Mouse (Mus musculus) brain, adult 10 weeks (tissue): ENCODE data around the gene Ppp6c. TPM values are rescaled to one million over a fixed set of nuclear protein-coding genes. Genes with fewer than 3 reads are reported as not detected.

Source experiments
- polyA plus RNA-seq: library from polyadenylated mRNA; stranded (reverse); fragments of 350-450 nt; fragmentation: Illumina TruSeq; extraction: RNeasy Lipid Tissue Mini Kit (QIAGEN cat#74804); gene quantifications from one replicate; pipeline ENCODE4 v1.2.3, GENCODE M21; 2015; ENCODE audit warnings: low read depth, low replicate concordance

Gene Ppp6c
- 55.8 TPM for polyA plus RNA-seq

DNA sequence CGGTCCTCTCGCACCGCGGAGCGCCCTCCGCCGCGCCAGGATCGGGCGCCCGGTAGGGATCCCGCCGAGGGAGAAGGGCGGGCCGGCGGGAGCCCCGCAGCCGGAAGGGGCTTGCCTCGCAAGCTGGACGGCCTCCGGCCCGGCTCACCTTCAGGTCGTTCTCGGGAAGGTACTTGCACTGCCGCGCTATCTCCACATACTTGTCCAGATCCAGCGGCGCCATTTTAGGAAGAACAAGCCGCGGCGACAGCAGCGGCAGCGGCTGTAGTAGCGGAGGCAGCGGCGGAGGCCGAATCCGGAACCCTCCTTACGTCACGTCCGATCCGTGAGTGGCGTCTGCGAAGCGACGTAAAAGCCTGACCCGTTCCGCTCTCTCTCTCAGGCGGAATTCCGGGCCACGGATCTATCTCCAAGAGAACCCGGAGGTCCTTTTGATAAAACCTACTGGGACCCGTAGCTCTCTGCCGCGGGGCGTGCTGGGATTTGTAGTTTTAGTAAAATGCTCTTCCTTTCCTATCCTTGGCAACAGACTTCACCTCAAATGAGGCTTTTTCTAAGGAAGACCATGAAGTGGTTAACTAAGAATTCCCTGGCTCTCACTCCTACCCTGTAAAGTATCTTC, at the start of gene Ppp6c:
Ppp6c (minus strand) TSS at position 433 of the 622 bp plus-strand sequence.

DNA sequence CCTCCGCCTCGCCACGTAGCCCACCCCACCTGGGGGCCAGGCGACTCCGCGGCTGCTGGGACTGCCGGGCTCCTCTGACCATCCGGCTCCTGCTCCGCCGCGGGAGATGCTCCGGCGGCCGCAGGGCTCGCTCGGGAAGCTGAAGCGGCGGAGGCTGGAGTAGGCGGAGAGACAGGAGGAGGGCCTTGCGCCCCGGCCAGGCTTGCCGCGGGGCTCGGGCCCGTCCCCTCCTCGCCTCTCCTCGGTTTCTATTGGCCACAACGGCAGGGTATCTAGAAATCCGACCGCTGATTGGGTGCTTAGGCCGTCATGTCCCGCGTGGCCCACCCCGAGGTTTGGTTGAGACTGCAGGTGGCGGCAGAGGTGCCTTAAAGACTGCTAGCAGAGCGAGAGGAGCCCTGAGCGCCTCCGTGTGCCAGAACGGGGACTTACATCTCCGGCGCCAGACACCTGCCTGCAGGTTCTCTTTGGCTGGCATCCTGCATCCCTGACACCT, 35.6 kb downstream of the Ppp6c start, which contains the start of gene Scai:
Scai (minus strand) TSS at position 174 of the 496 bp plus-strand sequence.

Other genes starting within 250 kb of the Ppp6c start
- 0.74 TPM for gene Wdr38, start 229.0 kb downstream of the Ppp6c start, polyA plus RNA-seq
- gene Arpc5l, start 221.1 kb downstream of the Ppp6c start, polyA plus RNA-seq: 168 TPM
- gene Rpl35, start 220.8 kb downstream of the Ppp6c start, polyA plus RNA-seq: 412 TPM
- 30.6 TPM for gene Golga1, start 160.9 kb downstream of the Ppp6c start, polyA plus RNA-seq
- gene Scai, start 35.7 kb downstream of the Ppp6c start, polyA plus RNA-seq: 25.9 TPM